Mouse (Mus musculus): ENCODE measurements at regions not wholly inside any gene's neighbourhood (a gene's known extent, or its start where the extent isn't known, plus 50 kb on each side); places are given as distances from the start of the nearest gene placed in this dataset.

DNA sequence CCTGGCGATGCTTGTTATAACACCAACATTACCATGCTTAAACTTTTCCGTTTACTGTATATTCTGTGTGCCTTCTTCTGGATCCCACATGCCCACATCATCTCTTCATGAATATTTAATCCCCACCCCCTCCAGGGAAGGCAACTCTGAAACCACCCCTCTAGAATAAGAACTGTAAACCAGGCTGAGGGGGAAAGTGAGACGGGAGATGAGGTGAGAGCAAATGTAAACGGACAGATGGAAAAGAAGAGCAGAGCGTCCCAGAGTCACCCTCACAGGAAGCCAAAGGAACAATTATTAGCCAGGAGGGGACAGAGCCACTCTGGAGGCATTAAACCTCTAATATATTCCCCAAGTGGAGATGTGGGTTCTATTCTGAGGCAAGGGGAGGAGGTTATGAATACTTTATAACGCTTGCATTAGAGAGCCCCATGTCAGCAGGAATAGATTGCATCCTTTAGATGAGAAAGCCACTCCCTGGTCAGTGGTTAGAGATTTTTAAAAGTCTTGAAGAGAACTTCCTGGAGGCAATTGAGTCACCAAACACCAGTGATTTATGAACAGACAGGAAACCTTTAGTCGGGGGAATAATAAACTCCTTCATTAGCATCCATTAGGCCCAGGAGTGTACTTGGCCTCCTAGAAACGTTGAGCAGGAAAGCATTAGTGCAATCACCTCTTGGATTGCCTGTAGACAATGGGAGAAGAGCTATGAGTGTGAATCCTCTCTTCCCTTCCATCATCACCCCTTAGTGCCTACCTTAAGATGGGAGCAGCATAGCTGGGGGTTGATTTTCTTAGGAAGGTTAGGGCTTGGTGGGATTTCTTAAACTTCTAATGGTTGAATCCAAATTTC is 220.1 kb downstream of the Elavl2 start:
- no peak for DNase-seq (ENCODE audit: low read depth)

DNA sequence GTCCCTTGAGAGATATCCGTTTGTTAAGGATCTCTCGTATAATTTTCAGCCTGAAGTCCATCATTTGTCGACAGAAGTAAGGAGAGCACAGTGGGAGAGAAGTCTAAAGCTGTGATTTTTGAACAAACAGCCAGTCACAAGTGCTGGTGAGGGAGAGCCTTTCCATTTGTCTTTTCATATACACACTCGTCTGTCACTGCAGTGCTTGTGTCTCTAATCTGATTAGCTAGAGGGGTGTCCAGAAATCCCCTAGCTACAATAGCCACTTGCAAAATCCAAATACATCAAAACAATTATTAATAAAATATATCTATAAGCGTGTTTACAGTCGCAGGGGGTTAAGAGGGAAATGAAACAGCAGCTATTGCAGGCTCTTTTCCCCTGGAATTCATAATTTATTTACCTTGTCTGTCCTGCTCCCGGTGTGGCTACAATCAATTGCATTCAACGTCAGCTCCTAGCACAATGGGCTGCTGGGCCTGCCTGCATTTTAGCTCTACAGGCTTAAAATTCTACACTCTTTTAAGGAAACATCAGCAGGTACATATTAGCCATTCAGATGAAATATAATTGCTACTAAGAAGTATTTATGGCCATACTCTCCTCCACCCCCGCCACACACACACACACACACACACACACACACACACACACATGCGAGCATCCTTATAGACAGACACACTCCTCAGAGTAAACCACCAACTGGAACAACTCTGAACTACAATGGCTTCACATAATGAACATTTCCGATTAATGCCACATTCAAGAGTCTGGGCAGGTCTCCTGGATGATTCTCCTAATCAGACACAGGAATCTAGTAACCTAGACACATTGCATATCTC is 236.1 kb downstream of the Elavl2 start:
- no peak for DNase-seq (ENCODE audit: low read depth)

- no peak for DNase-seq (ENCODE audit: low read depth)
These were observed 243.5 kb downstream of the Elavl2 start for GRCm38 (mm10) chr4:91157047-91157446.

- no peak for DNase-seq (ENCODE audit: low read depth)
These were observed 255.9 kb downstream of the Elavl2 start for GRCm38 (mm10) chr4:91144666-91145065.

DNA sequence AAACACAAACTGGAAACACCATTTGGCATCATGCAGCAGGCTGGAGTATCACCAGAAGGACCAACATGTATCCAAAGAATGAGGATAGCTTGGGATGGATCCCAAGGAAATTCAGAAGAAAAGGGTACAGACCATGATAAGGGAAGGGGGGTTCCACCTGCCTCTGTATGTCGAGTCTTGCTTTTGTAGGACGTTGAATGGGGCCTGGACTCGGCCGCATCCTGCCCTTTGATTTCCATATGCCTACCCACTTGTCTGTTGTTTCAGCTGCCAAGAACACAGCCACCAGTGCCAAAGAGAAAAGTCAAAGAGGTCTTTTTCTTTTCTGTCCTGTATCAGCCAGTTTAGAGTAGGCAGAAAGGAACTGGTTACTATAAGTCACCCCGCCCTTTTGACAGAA is 256.7 kb downstream of the Elavl2 start:
- no peak for DNase-seq (ENCODE audit: low read depth)

- DNase-seq (ENCODE audit: low read depth): no peak
These were observed 265.3 kb downstream of the Elavl2 start for GRCm38 (mm10) chr4:91135327-91135726.

- no peak for DNase-seq (ENCODE audit: low read depth)
These were observed 268.3 kb downstream of the Elavl2 start for GRCm38 (mm10) chr4:91132266-91132665.

DNA sequence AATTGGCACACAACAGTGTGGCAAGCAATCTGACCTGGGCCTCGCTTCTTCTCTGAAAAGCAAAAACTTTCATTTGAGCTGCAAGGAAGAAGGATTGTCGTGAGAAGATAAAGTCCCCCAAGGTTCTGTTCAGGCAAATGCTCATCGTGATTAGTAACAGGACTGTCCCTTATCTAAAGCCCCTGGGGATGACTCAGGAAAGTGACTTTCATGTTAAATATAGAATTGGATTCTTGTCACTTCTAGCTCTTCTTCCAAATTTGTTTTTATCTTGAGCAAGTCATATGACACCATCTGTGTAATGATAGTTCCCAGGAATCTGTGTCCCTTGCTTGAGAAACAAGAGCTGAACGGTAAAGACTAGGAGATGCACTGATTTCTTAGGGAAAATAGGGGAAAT is 280.3 kb downstream of the Elavl2 start:
- no peak for DNase-seq (ENCODE audit: low read depth)

- no peak for DNase-seq (ENCODE audit: low read depth)
These were observed 283.6 kb downstream of the Elavl2 start for GRCm38 (mm10) chr4:91116807-91117609.

- DNase-seq (ENCODE audit: low read depth): no peak
These were observed 288.6 kb downstream of the Elavl2 start for GRCm38 (mm10) chr4:91111684-91112681.

DNA sequence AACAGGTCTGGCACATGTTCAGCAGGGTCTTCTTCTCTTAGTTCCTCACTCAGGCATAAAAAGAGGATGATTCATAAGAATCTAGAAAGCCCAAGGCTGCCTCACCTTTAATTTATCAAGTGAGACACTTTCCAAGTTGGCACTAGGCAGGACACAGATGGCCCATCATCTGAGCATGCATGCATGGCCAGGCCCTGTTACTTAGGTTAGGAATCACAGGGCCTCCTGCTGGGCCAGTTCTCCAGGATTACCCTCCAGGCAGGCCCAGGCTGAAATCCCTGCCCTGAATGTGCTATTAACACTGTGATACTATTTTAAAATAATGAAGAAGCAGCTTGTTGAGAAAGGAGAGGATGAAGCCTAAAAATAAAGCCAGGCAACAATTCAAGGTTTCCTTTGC is 304.5 kb downstream of the Elavl2 start:
- no peak for DNase-seq (ENCODE audit: low read depth)

GRCm38 (mm10) chr4:91094382-91094781 is 306.2 kb downstream of the Elavl2 start:
- DNase-seq (ENCODE audit: low read depth): no peak

- no peak for DNase-seq (ENCODE audit: low read depth)
These were observed 306.7 kb downstream of the Elavl2 start for GRCm38 (mm10) chr4:91093885-91094284.

DNA sequence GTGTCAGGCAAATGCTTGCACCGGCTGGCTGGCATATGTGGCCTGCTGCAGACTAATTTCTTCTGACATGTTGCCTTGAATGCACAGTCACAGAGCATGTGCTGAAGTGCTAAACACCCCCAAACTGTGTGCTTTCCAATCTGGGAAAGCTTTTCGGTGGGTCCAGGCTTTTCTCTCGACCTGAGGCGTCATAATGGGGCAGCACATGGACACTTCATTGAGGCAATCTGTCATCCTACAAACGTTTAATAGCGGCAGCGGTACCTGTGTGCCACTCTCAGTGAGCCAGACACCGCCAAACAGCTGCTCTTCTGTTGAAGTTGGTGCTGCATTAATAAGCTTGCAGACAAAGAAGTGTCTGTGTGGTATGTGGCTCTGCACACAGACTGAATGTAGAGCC is 308.3 kb downstream of the Elavl2 start:
- DNase-seq (ENCODE audit: low read depth): no peak

- DNase-seq (ENCODE audit: low read depth): no peak
These were observed 308.7 kb downstream of the Elavl2 start for GRCm38 (mm10) chr4:91091910-91092309.

DNA sequence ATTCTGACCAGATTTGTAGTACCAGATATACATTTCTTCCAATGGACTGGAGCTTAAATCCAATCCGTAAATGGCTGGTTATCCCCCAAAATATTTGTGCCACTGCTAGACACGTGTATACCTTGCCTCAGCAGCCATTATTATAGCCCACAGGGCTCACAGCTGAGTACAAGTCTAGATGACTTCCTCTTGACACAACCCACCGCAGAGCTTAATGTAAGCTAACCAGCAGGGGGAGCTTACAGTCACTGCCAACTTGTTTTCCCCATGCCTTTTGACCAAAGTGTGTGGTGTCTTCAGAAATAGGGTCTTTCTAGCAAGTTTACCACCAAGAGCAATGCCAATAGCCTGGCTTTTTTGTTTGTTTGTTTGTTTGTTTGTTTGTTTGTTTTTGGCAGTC is 316.6 kb downstream of the Elavl2 start:
- DNase-seq (ENCODE audit: low read depth): no peak

DNA sequence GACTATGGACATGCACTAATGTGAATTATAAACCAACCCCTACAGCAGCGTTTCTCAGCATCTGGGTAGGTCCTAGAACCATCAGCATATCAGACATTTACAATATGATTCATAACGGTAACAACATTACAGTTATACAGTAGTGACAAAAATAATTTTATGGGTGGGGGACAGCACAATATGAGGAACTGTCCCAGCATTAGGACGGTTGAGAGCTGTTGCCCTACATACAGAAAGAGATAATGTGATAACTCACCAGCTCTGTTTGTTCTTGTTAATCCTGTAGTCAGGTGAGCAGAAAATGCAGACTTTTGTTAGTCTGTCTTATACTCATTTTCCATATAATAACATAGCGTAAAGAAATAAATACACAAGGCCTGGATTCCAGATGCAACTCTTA is 319.1 kb downstream of the Elavl2 start:
- no peak for DNase-seq (ENCODE audit: low read depth)

DNA sequence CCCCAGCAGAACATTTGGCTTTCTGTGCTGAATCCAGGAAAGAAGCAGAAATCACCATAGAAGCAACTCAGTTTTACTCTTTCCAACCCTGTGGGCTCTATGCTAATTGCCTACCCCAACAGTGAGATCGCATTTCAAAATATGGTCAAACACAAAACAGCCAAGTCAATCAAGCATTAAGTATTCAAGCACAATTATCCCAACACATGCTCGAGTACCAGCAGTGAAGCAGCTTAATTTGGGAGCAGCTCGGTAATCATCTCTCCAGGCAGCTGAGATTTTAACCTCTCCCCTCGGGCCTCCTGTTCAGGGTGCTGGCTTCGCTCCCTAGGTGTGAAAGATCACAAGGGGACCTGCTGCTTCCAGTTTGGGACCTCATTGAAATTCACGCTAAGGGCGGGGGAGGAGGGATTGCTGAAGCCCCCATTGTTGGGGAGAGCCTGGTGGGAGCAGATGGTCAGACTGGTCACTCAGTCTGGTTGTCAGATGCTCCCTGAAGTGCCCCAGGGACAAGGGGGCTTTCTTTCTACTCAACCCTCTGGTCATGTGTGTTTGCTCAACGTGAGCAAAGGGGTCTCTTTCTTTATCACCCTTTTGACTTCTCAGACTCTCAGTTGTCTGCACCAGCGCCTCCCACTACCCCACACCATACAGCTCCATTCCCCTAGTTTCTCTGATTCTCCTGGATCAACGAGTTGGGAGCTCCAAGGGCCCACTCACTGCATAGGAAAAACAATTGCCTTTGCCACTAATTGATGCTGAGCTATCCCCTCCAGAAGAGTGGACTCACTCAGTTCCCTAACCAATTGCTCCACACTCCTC is 319.8 kb downstream of the Elavl2 start:
- DNase-seq (ENCODE audit: low read depth): no peak

GRCm38 (mm10) chr4:91071263-91071662 is 329.3 kb downstream of the Elavl2 start:
- no peak for DNase-seq (ENCODE audit: low read depth)

GRCm38 (mm10) chr4:91060933-91061332 is 339.7 kb downstream of the Elavl2 start:
- no peak for DNase-seq (ENCODE audit: low read depth)
